Mouse (Mus musculus) mature B cell (primary cell): ENCODE results near the gene Wt1.

ENCODE experiments used
- in situ Hi-C: fragments of 300-500 bp; cut with MboI; formaldehyde crosslinking; loops from 2 replicates; pipeline ENCODE4 v1.14.3; 2019

Wt1 gene

GRCm38 (mm10) chr2:105126691-105127530 is 582 bp downstream of the Wt1 start:
- in situ Hi-C loops: no loop called here

- in situ Hi-C loops: no loop called here
Observed at GRCm38 (mm10) chr2:105127531-105128480, 1.5 kb downstream of the Wt1 start.

GRCm38 (mm10) chr2:105128564-105128963 is 2.2 kb downstream of the Wt1 start:
- in situ Hi-C loops: no loop called here

- in situ Hi-C loops: no loop called here
Observed at GRCm38 (mm10) chr2:105130351-105131060, 4.2 kb downstream of the Wt1 start.

GRCm38 (mm10) chr2:105131061-105131810 is 4.9 kb downstream of the Wt1 start:
- in situ Hi-C loops: no loop called here

- in situ Hi-C loops: no loop called here
Observed at GRCm38 (mm10) chr2:105131811-105132100, 5.4 kb downstream of the Wt1 start.

GRCm38 (mm10) chr2:105132300-105132699 is 6.0 kb downstream of the Wt1 start:
- in situ Hi-C loops: no loop called here

- in situ Hi-C loops: no loop called here
Observed at GRCm38 (mm10) chr2:105132933-105133795, 6.8 kb downstream of the Wt1 start.

GRCm38 (mm10) chr2:105134296-105134695 is 8.0 kb downstream of the Wt1 start:
- in situ Hi-C loops: no loop called here

- in situ Hi-C loops: no loop called here
Observed at GRCm38 (mm10) chr2:105139471-105139870, 13.1 kb downstream of the Wt1 start.

- in situ Hi-C loops: no loop called here
Observed at GRCm38 (mm10) chr2:105141371-105141770, 15.0 kb downstream of the Wt1 start.

- in situ Hi-C loops: no loop called here
Observed at GRCm38 (mm10) chr2:105143731-105144130, 17.4 kb downstream of the Wt1 start.

GRCm38 (mm10) chr2:105151544-105151943 is 25.2 kb downstream of the Wt1 start:
- in situ Hi-C loops: no loop called here

GRCm38 (mm10) chr2:105153046-105153445 is 26.7 kb downstream of the Wt1 start:
- in situ Hi-C loops: no loop called here

GRCm38 (mm10) chr2:105160949-105161348 is 34.6 kb downstream of the Wt1 start:
- in situ Hi-C loops: no loop called here

GRCm38 (mm10) chr2:105162763-105163162 is 36.4 kb downstream of the Wt1 start:
- in situ Hi-C loops: no loop called here

- in situ Hi-C loops: no loop called here
Observed at GRCm38 (mm10) chr2:105168137-105168536, 41.8 kb downstream of the Wt1 start.

- in situ Hi-C loops: no loop called here
Observed at GRCm38 (mm10) chr2:105174254-105174653, 47.9 kb downstream of the Wt1 start.

GRCm38 (mm10) chr2:105178871-105179270 is 52.5 kb downstream of the Wt1 start:
- in situ Hi-C loops: no loop called here

- in situ Hi-C loops: no loop called here
Observed at GRCm38 (mm10) chr2:105182501-105182900, 56.2 kb downstream of the Wt1 start.

GRCm38 (mm10) chr2:105185140-105185539 is 58.8 kb downstream of the Wt1 start:
- in situ Hi-C loops: no loop called here
